Mouse (Mus musculus) heart, embryonic 10.5 days (tissue): ENCODE results near the gene Arl4a. TPM values are rescaled to one million over a fixed set of nuclear protein-coding genes. Genes with fewer than 3 reads are reported as not detected.

Source experiments
- DNase-seq: peaks from one replicate; pipeline ENCODE4 v3.0.0-alpha.2; 2017; ENCODE audit warnings: low spot score
- H3K27ac ChIP-seq: fragments of 300-500 bp; sonication (generic); 2 replicates; pipeline ENCODE4 v1.5.1; 2016; ENCODE audit warnings: mild to moderate bottlenecking
- H3K27me3 ChIP-seq: fragments of 300-500 bp; sonication (generic); 2 replicates; pipeline ENCODE4 v1.6.1; 2016; ENCODE audit warnings: mild to moderate bottlenecking; ENCODE audit not compliant: poor library complexity, insufficient read depth, severe bottlenecking
- H3K36me3 ChIP-seq: fragments of 300-500 bp; sonication (generic); 2 replicates; pipeline ENCODE4 v1.6.1; 2016; ENCODE audit warnings: mild to moderate bottlenecking, moderate library complexity
- H3K4me1 ChIP-seq: fragments of 300-500 bp; sonication (generic); 2 replicates; pipeline ENCODE4 v1.6.1; 2016; ENCODE audit warnings: mild to moderate bottlenecking
- H3K4me3 ChIP-seq: fragments of 300-500 bp; sonication (generic); 2 replicates; pipeline ENCODE4 v1.5.1; 2016; ENCODE audit warnings: mild to moderate bottlenecking, moderate library complexity
- H3K9me3 ChIP-seq: fragments of 300-500 bp; sonication (generic); 2 replicates; pipeline ENCODE4 v1.6.1; 2016; ENCODE audit warnings: mild to moderate bottlenecking, moderate library complexity
- WGBS: fragments of 180-500 bp; shearing (Covaris S2); methylation state at CpG from one replicate; pipeline ENCODE4 v1.1.7; 2016; 5-methylcytosine and 5-hydroxymethylcytosine counted together
- polyA plus RNA-seq: library from polyadenylated mRNA; unstranded; fragments of >200 nt; fragmentation: Nextera tagmentation; extraction: Ambion mirVana; gene quantifications from 2 replicates; pipeline ENCODE4 v1.2.1, GENCODE M21; 2016

Arl4a gene
- 29.0 and 31.1 TPM in 2 replicates for polyA plus RNA-seq

DNA sequence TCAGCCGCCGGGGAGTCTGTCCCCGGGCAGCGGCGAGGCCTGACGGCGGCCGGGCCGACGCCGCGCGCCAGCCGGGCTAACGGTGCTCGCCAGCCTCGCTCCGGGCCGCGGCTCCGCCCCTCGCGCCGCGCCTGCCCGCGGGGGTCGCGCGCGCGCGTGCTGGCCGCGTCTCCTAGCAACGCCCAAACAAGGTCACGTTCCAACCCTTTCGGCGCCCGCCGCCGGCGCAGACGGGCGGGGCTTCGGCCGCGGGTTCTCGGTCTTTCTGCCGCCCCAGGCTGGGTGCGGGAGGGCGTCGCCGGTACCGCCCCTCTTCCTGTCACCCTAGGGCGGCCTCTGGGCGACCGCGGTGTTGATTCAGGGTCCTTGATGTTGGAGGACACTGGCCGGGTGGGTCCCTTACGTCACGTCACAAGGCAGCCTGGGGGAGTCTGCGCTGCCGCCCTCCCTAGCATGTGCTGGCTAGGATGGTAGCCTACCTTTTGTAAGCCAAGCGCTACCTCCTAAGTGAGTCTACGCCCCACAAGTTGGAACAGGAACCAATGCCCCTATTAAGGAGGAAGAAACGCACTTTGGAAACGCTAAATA is at the start of gene Arl4a:
Arl4a (minus strand) TSS at position 150 of the 588 bp plus-strand sequence.
- no peaks in the 10 kb centered on the region for H3K27me3 ChIP-seq
- no peaks in the 10 kb centered on the region for H3K4me1 ChIP-seq
- peak within 1 kb of the TSS; percentile 94 for H3K27ac ChIP-seq
- no peaks in the 10 kb centered on the region for H3K36me3 ChIP-seq
- no peaks in the 10 kb centered on the region for H3K9me3 ChIP-seq
- WGBS, result under 1% methylated on average over 67 of the region's 68 CpGs
- H3K4me3 ChIP-seq, result peak within 1 kb of the TSS; percentile 87
- peak; percentile 95 for DNase-seq

DNA sequence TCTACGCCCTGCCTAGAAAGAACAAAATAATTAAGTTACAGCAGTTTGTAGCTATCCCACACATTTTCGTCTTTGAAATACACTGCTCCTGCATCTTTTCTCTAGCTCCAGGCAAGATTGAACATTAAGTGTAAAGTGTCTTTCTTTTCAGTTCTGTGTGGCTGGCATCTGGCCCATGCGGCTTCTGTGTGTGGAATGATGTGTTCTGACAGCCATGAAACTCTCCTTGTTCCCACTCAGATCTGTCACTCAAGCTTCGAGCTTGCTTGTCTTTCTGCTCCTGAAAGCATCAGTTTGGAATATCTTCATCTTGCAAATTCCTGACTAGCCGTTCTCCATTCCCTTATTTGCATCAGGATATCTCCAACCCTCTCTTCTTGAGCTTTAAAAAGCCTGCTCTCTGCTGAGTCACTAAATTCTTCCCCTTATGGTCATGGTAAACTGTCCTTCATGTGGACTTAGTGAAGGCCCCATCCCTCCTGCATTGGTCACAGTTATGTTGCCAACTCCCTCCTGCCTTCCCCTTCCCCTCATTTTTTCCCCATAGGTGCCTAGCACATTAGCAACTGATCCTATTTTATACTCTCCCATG is 48.0 kb upstream of the Arl4a start:
- Histone ChIP-seq H3K27ac (no peak overlapping the region), H3K27me3 (no peaks in the 10 kb centered on the region), H3K4me1 (no peaks in the 10 kb centered on the region), H3K9me3 (no peaks in the 10 kb centered on the region), H3K36me3 (no peaks in the 10 kb centered on the region), H3K4me3 (no peak overlapping the region)
- WGBS, result 71% methylated on average over 5 of the region's 5 CpGs
- DNase-seq, result no peak

DNA sequence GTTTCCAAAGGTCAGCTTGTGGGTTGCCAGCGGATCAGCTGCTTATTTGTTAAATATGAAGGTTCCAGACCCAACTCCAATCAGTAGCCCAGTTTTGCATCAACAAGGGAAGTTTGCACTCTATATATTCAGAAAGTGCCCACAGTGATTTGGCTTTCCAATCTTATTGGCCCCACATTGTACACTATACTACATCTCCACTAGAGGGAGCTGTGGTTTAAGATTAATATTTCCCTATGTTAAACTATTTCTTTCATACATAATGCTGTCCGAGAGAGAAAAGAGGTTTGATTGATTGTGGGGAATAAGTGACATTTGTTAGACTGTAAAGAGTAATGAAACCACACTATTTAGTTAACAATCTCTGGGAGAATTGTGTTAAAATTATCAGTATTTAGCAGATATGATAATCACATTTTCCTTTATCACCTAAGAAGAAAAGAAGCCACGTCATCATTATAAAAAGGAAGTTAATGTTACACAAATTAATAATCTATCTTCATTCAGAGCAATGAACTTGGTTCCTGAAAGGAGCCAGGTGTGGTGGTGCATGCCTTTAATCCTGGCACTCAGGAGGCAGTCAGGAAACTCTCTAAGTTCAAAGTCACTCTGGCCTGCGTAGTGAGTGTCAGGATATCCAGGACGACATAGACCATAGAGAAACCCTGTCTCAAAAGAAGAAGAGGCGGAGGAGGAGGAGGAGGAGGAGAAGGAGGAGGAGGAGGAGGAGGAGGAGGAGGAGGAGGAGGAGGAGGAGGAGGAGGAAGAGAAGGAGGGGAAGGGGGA is 44.8 kb upstream of the Arl4a start:
- no peak for DNase-seq
- Histone ChIP-seq H3K4me3 (no peak overlapping the region), H3K4me1 (no peaks in the 10 kb centered on the region), H3K27ac (no peak overlapping the region), H3K9me3 (no peaks in the 10 kb centered on the region), H3K36me3 (no peaks in the 10 kb centered on the region), H3K27me3 (no peaks in the 10 kb centered on the region)
- WGBS, result 50% methylated on average over 6 of the region's 6 CpGs

DNA sequence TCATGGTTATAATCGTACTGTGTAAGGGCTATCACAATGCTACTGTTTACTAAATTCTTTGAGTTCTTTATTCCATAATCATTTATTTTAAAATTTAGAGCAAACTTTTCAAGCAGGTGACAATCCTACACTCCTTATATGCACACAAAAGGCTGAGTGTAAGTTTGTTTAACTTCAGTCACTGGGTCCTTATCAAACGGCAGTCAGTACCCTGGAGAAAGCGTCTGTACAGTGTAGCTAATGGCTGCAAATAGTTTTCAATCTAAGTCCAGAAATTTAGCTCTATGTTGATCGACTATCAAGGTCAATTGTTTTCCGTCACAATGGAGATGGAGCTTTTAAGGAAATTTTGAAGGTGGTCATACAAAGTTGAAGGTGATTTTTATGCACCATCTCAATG is 44.2 kb upstream of the Arl4a start:
- Histone ChIP-seq H3K27ac (no peak overlapping the region), H3K4me3 (no peak overlapping the region), H3K9me3 (no peaks in the 10 kb centered on the region), H3K36me3 (no peaks in the 10 kb centered on the region), H3K27me3 (no peaks in the 10 kb centered on the region), H3K4me1 (no peaks in the 10 kb centered on the region)
- WGBS, result 63% methylated on average over 5 of the region's 5 CpGs
- no peak for DNase-seq

DNA sequence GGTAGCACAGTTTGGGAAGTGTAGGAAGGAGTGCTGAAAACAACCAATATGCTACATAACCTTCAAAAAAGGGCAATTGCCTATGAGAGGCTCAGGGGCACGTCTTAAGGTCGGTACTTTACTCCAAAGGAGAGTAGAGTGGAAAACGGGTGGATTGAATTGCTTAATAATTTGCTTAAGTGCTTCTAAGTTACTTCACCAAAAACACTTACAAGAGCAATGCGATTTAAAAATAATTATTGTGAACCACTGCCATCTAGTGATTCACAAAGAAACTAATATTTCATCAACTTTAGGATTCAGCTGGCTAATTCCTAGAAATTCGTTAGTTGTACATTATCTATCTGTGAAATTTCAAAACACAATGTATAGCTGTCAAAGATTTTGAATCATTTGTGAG is 35.8 kb upstream of the Arl4a start:
- H3K36me3 ChIP-seq, result no peaks in the 10 kb centered on the region
- WGBS, result 65% methylated on average over 5 of the region's 5 CpGs
- no peaks in the 10 kb centered on the region for H3K4me1 ChIP-seq
- H3K27me3 ChIP-seq, result no peaks in the 10 kb centered on the region
- H3K9me3 ChIP-seq, result no peaks in the 10 kb centered on the region
- no peak for DNase-seq
- no peak overlapping the region for H3K27ac ChIP-seq
- no peak overlapping the region for H3K4me3 ChIP-seq

DNA sequence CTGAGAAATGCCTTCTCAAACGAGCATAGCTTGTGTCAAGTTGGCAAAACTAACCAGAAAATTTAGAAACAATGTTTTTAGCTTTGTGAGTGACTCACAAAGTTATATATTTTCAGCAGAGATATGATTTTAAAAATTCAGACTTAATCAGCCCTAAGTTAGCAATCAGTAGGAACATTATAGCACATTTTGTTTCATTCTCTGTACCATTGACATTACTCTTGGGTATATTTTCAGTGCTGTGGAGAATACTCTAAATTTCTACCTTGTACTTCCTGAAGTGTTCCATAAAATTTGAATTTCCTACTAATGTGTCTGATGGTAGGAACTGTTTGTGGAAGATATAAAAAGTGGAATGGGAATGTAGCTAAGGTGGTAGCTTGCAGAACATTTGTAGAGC is 9.2 kb upstream of the Arl4a start:
- Histone ChIP-seq H3K36me3 (no peaks in the 10 kb centered on the region), H3K4me1 (no peaks in the 10 kb centered on the region), H3K27ac (no peak overlapping the region), H3K27me3 (no peaks in the 10 kb centered on the region), H3K9me3 (no peaks in the 10 kb centered on the region), H3K4me3 (no peak overlapping the region)
- 53% methylated on average over 1 of the region's 1 CpGs for WGBS
- DNase-seq, result no peak

DNA sequence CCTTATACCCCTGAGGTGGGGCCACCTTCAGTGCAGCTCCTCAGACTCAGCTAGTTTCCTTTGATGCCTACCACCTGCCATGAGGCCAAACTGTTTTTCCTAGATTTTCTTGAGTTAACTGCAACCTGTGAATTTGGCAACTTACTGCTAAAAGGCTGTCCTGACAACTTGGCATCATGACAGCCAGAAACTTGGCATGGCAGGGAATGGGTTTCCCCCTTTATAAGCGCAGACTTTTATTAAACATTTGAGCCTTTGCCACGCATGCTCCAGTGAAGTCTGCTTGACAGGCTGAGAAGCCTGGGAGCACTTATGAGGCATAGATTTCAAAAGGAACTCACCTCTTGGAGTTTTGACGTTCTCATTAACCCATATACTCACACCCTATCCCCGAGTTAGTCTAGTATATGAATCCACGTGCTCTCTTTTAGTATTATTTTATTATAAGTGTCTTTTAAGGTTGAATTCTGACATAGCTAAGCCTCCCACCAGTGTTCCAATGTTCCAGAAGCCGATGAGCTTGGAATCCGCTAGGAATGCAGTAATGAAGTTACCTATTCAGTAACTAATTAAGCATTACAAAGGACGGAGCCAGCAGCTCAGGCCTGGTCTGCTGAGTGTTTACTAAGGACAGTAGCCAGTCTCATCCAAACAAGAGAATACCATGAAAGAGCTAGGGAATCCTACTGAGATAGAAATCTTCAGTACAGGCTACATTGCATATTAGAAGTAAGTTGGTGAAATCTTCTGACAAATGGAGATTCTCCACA is 6.2 kb upstream of the Arl4a start:
- H3K27ac ChIP-seq, result no peak overlapping the region
- H3K4me1 ChIP-seq, result no peaks in the 10 kb centered on the region
- WGBS, result 89% methylated on average over 8 of the region's 8 CpGs
- no peaks in the 10 kb centered on the region for H3K9me3 ChIP-seq
- H3K36me3 ChIP-seq, result no peaks in the 10 kb centered on the region
- no peaks in the 10 kb centered on the region for H3K27me3 ChIP-seq
- no peak overlapping the region for H3K4me3 ChIP-seq
- no peak for DNase-seq

DNA sequence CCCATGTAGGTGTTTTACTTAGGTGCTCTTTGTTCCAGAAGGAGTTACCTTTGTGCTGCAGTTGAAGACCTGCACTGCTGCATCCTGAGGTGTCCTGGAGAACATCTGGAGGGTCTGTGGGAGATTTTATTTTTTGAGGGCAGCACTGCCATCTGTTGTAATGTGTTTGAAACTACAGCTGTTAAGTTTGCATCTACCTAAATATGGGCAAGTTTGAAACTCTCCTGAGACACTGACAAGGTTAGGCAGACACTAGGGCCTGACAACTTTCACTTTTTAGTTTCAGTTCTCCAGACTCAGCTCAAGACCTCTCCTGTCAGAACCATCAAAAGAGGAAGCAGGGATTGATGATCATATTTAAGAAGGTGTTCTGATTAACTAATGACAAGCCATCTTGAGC is 2.2 kb upstream of the Arl4a start:
- no peak for DNase-seq
- H3K9me3 ChIP-seq, result no peaks in the 10 kb centered on the region
- H3K4me1 ChIP-seq, result no peaks in the 10 kb centered on the region
- no peak overlapping the region for H3K27ac ChIP-seq
- no peaks in the 10 kb centered on the region for H3K36me3 ChIP-seq
- no peaks in the 10 kb centered on the region for H3K27me3 ChIP-seq
- no peak overlapping the region for H3K4me3 ChIP-seq

DNA sequence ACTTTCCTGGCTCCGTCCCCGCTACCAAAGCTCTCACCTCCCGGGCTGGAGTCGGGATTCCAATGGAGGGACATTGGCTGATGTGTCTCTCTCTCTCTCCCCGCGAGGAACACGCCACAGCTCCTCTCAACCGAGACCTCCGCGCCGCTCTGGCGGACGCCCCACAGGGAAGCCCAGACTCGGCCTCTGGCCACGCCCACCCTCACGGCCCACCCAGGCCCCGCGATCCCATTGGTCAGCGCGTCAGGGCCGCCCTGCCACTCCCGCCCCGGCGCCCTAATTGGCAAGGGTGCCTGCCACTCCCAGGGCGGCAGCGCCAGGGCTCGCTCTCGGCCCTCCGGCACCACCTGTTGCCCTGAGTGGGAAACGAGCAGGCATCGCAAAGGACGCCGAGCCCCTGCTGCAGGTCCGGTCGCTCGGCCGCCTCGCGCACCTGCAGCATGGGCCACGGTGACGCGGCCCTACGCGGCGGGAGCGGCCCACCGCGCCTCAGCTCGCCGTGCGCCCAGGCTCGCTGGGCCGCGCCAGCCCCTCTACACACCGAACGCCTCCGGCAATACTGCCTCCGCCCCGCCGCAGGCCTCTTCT is 505 bp downstream of the Arl4a start:
- no peaks in the 10 kb centered on the region for H3K9me3 ChIP-seq
- H3K27me3 ChIP-seq, result no peaks in the 10 kb centered on the region
- peak; percentile 98 for DNase-seq
- peak overlapping the region; percentile 94 for H3K27ac ChIP-seq
- no peaks in the 10 kb centered on the region for H3K36me3 ChIP-seq
- H3K4me1 ChIP-seq, result no peaks in the 10 kb centered on the region
- under 1% methylated on average over 60 of the region's 60 CpGs for WGBS
- H3K4me3 ChIP-seq, result peak overlapping the region; percentile 87

DNA sequence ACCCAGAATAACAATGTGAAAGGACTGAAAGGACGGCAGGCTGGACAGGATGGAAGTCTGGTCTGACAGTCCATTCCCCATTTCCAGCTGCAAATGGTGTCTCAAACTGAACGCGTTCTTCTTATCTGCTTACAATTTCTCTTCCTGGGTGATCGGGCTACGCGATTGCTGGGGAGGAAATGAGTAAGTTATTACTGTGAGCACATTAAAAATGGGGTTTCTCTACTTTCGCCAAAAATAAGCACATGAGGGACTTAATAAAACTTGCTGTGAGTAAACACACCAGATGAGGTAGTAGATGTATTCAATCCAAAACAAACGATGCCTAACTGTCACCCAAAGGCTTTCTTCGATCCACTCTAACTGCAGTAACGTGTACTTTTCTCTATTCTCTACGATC is 1.2 kb downstream of the Arl4a start:
- Histone ChIP-seq H3K4me1 (no peaks in the 10 kb centered on the region), H3K36me3 (no peaks in the 10 kb centered on the region), H3K27me3 (no peaks in the 10 kb centered on the region), H3K27ac (peak overlapping the region; percentile 94), H3K9me3 (no peaks in the 10 kb centered on the region), H3K4me3 (peak overlapping the region; percentile 87)
- DNase-seq, result no peak
- WGBS, result 4% methylated on average over 11 of the region's 11 CpGs

DNA sequence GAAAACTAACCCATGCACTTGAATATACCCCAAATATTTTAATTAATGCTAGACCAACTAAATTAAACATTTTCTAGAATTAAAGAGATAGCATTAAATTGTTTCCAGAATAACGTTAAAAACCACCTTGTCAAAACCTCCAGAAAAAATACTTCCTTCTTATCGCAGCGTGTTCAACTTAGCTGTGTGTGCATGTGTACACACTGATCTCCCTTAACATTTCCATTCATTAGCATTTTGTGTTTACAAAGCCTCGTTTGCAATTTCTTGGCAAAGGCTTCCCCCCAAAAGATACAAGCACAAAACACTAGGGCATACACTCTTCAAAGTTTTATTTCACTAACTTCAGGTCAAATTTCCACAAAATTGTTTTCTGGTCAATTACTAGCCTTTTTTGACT is 2.3 kb downstream of the Arl4a start:
- no peaks in the 10 kb centered on the region for H3K9me3 ChIP-seq
- no peak for DNase-seq
- H3K36me3 ChIP-seq, result no peaks in the 10 kb centered on the region
- no peak overlapping the region for H3K27ac ChIP-seq
- 84% methylated on average over 4 of the region's 4 CpGs for WGBS
- no peaks in the 10 kb centered on the region for H3K27me3 ChIP-seq
- peak overlapping the region; percentile 87 for H3K4me3 ChIP-seq
- no peaks in the 10 kb centered on the region for H3K4me1 ChIP-seq

DNA sequence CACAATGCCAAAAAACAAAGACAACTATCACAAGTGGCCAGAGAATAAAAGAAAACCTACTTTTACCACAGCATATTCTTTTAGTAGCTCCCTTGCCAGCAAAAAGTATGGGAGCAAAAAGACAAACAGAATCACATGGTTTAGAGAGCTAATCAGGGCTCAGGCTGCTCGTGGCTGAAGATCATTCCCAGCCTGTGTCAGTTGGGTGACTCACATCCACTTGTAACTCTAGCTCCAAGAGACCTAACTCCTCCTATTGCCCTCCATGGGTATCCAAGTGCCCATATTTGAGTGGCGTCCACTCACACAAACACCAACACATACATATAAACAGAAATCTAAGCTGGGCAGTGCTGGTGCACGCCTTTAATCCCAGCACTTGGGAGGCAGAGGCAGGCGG is 8.6 kb downstream of the Arl4a start:
- no peak overlapping the region for H3K27ac ChIP-seq
- WGBS, result 71% methylated on average over 4 of the region's 4 CpGs
- H3K4me1 ChIP-seq, result no peaks in the 10 kb centered on the region
- no peak for DNase-seq
- H3K36me3 ChIP-seq, result no peaks in the 10 kb centered on the region
- H3K27me3 ChIP-seq, result no peaks in the 10 kb centered on the region
- H3K4me3 ChIP-seq, result no peak overlapping the region
- no peaks in the 10 kb centered on the region for H3K9me3 ChIP-seq

DNA sequence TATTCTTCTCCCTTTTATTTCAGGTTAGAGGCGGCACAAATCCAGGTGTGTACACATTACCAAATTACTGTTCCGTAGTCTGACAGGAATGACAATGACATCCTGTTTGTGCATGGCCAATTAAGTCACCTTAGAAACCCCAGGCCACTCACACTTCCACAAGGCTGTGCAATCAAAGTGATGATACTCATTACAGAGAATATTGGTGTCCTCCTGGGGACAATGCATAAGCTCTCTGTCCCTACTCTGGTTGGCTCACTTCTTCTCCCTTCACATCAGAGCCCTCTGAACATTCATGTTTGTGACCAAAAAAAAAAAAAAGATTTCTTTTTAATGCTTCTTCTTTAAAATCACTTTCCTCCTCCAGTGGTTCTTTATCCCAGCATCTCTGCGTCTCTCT is 10.0 kb downstream of the Arl4a start:
- Histone ChIP-seq H3K9me3 (no peaks in the 10 kb centered on the region), H3K36me3 (no peaks in the 10 kb centered on the region), H3K27me3 (no peaks in the 10 kb centered on the region), H3K4me1 (no peaks in the 10 kb centered on the region), H3K27ac (no peak overlapping the region), H3K4me3 (no peak overlapping the region)
- whole genome bisulfite sequencing, result 90% methylated on average over 3 of the region's 3 CpGs
- DNase-seq, result no peak
